Mouse (Mus musculus) embryonic fibroblast, embryonic 13.5 days (primary cell): Measurements from ENCODE around the gene Sf3a3. TPM values are rescaled to one million over a fixed set of nuclear protein-coding genes. Genes with fewer than 3 reads are reported as not detected.
A peak's percentile ranks its signal among the peaks of the same experiment; 100 is the strongest.

Experiments
- H3K27ac ChIP-seq: 2 replicates; pipeline ENCODE4 v1.5.1; 2012; ENCODE audit warnings: low read length, control low read depth, inconsistent platforms; ENCODE audit not compliant: insufficient read depth
- H3K4me1 ChIP-seq: 2 replicates; pipeline ENCODE4 v1.6.1; 2011; ENCODE audit warnings: low read length; ENCODE audit not compliant: control insufficient read depth, insufficient read depth
- H3K4me3 ChIP-seq: 2 replicates; pipeline ENCODE4 v1.5.1; 2011; ENCODE audit warnings: mild to moderate bottlenecking, control low read depth, low read length; ENCODE audit not compliant: insufficient read depth
- CTCF ChIP-seq: IDR thresholded peaks from 2 replicates; pipeline ENCODE4 v1.5.1; 2011; ENCODE audit warnings: mild to moderate bottlenecking, control low read depth, low read length, moderate library complexity, borderline replicate concordance; ENCODE audit not compliant: insufficient read depth
- POLR2A ChIP-seq: IDR thresholded peaks from 2 replicates; pipeline ENCODE4 v1.6.1; 2011; ENCODE audit warnings: low read depth, mild to moderate bottlenecking, control low read depth, low read length, moderate library complexity
- polyA plus RNA-seq: library from polyadenylated mRNA; stranded (reverse); fragments of >200 nt; gene quantifications from 2 replicates; pipeline ENCODE4 v1.2.4, GENCODE M21; 2011; ENCODE audit warnings: low read depth; ENCODE audit not compliant: missing spikeins, insufficient read length

Gene Sf3a3
- polyA plus RNA-seq, 1 experiment: 70.7 TPM

GRCm38 (mm10) chr4:124682270-124682669 lies 32.3 kb upstream of the Sf3a3 start:
- Histone ChIP-seq H3K4me3 (no peak overlapping the region), H3K27ac (no peak overlapping the region), H3K4me1 (no peaks in the 10 kb centered on the region)
- TF ChIP-seq CTCF (no peak), POLR2A (no peak)

GRCm38 (mm10) chr4:124683474-124683873 lies 31.1 kb upstream of the Sf3a3 start:
- H3K27ac ChIP-seq: no peak overlapping the region
- no peaks in the 10 kb centered on the region for H3K4me1 ChIP-seq
- no peak for TF ChIP-seq CTCF
- TF ChIP-seq POLR2A: no peak
- no peak overlapping the region for H3K4me3 ChIP-seq

GRCm38 (mm10) chr4:124685004-124685403 lies 29.6 kb upstream of the Sf3a3 start:
- no peak overlapping the region for H3K4me3 ChIP-seq
- H3K27ac ChIP-seq: no peak overlapping the region
- H3K4me1 ChIP-seq: no peaks in the 10 kb centered on the region
- no peak for TF ChIP-seq POLR2A
- TF ChIP-seq CTCF: no peak

GRCm38 (mm10) chr4:124685453-124685852 lies 29.1 kb upstream of the Sf3a3 start:
- TF ChIP-seq POLR2A (no peak), CTCF (no peak)
- Histone ChIP-seq H3K27ac (peak overlapping the region; percentile 50; the same call in 1 of the 2 replicates), H3K4me3 (no peak overlapping the region), H3K4me1 (no peaks in the 10 kb centered on the region)

- Histone ChIP-seq H3K27ac (peak overlapping the region; percentile 50), H3K4me3 (no peak overlapping the region), H3K4me1 (no peaks in the 10 kb centered on the region)
- TF ChIP-seq POLR2A: no peak
- TF ChIP-seq CTCF: no peak
These were observed 28.6 kb upstream of the Sf3a3 start for GRCm38 (mm10) chr4:124685897-124686402.

GRCm38 (mm10) chr4:124691455-124691854 lies 23.1 kb upstream of the Sf3a3 start:
- TF ChIP-seq CTCF (no peak), POLR2A (no peak)
- no peak overlapping the region for H3K4me3 ChIP-seq
- no peak overlapping the region for H3K27ac ChIP-seq
- H3K4me1 ChIP-seq: peaks cover 7% of the 10 kb centered on the region; the same call in 1 of the 2 replicates

GRCm38 (mm10) chr4:124692416-124692861 lies 22.1 kb upstream of the Sf3a3 start:
- TF ChIP-seq POLR2A: no peak
- TF ChIP-seq CTCF: no peak
- Histone ChIP-seq H3K4me3 (peak overlapping the region; percentile 97), H3K4me1 (peaks cover 7% of the 10 kb centered on the region; the same call in 1 of the 2 replicates), H3K27ac (peak overlapping the region; percentile 21)

- TF ChIP-seq POLR2A (peak; percentile 72), CTCF (no peak)
These were observed 21.3 kb upstream of the Sf3a3 start, which contains the start of gene Utp11 for GRCm38 (mm10) chr4:124693135-124693894. TSS of gene Utp11 (minus strand) at chr4:124693600.

GRCm38 (mm10) chr4:124694572-124694971 lies 20.0 kb upstream of the Sf3a3 start:
- TF ChIP-seq POLR2A (no peak), CTCF (no peak)
- H3K27ac ChIP-seq: no peak overlapping the region
- peaks cover 9% of the 10 kb centered on the region; the same call in 1 of the 2 replicates for H3K4me1 ChIP-seq
- H3K4me3 ChIP-seq: no peak overlapping the region

More at GRCm38 (mm10) chr4:124693135-124693894, 21.3 kb upstream of the Sf3a3 start, which contains the start of gene Utp11:
- H3K4me1 ChIP-seq: peaks cover 7% of the 10 kb centered on the region; the same call in 1 of the 2 replicates
- H3K4me3 ChIP-seq: peak within 1 kb of the TSS; percentile 97
- peak within 1 kb of the TSS; percentile 21 for H3K27ac ChIP-seq

GRCm38 (mm10) chr4:124695786-124696516 lies 18.6 kb upstream of the Sf3a3 start:
- peaks cover 13% of the 10 kb centered on the region; the same call in 1 of the 2 replicates for H3K4me1 ChIP-seq
- H3K27ac ChIP-seq: no peak overlapping the region; the same call in 1 of the 2 replicates
- peak overlapping the region; percentile 20 for H3K4me3 ChIP-seq
- TF ChIP-seq CTCF: no peak
- TF ChIP-seq POLR2A: no peak
